Mouse (Mus musculus): ENCODE measurements around the gene Gnai2.

DNA sequence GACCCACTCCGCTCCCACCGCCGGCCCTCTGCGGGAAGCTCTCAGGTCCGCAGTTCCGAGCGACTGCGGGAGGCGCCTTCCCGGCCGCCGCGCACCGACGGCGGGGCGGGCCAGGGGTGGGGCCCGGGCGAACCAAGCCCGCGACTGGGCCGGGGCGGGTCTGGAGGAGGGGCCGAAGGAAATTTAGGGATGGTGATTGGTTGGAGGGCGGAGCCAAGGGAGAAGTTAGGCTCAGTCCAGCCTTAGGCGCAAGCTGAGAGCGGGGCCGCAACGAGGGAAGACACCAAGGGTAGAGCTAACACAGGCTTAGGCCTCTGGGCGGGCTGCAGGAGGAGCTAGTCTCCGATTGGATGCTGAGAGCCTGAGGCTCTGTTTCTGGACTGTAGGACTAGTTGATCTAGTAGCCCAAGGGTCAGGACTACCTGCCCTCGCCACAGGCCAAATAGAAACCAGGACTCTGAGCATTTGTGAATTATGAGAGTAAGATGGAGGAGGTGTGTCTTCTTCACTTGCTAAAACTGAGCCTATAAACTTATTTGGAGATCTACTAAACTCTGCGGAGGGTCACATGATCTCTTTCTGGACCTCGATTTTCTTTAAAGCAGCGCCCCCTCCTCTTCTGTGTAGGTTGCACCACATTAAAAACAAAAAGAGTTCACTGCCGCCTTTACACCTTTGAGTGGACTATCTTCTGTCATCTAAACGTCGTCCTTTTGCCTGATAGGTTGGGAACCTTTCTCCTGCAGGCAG is at the start of gene Gnai2:
- no peak for TF ChIP-seq TCF12 (IDR thresholded peaks at IDR 0.05; ENCODE audit: insufficient read depth, poor library complexity, severe bottlenecking)
- TF ChIP-seq CEBPB (IDR thresholded peaks at IDR 0.05; ENCODE audit: insufficient read depth, poor library complexity, severe bottlenecking) = no peak
- peak; percentile 74 for TF ChIP-seq POLR2AphosphoS2 (IDR thresholded peaks at IDR 0.05; ENCODE audit: insufficient read length, low read depth)
- TF ChIP-seq POLR2A (IDR thresholded peaks at IDR 0.05; ENCODE audit: insufficient read length, low read depth) = peak; percentile 83
- TF ChIP-seq USF1 (IDR thresholded peaks at IDR 0.05; ENCODE audit: low read depth) = peak; percentile 69
- TF ChIP-seq E2F4 (IDR thresholded peaks at IDR 0.05; ENCODE audit: insufficient read depth) = no peak
- no peak for TF ChIP-seq MAX (IDR thresholded peaks at IDR 0.05; ENCODE audit: low read depth)
- no peak for TF ChIP-seq TCF3 (IDR thresholded peaks at IDR 0.05; ENCODE audit: insufficient read length, low read depth)
- no peak for TF ChIP-seq MYOD1 (IDR thresholded peaks at IDR 0.05; ENCODE audit: control insufficient read depth in 1 of 3, insufficient read length in 2 of 3, low read depth in 2 of 3)
- no peak for TF ChIP-seq SRF (IDR thresholded peaks at IDR 0.05; ENCODE audit: control insufficient read depth, insufficient read length, low read depth)
- TF ChIP-seq MYOG (IDR thresholded peaks at IDR 0.05; ENCODE audit: control insufficient read depth in 1 of 3, insufficient read depth in 1 of 3, insufficient read length in 2 of 3, low read depth in 2 of 3) = no peak

Measured in myocyte (in vitro differentiated cells).